Mouse (Mus musculus): ENCODE data around the gene Slc15a3. TPM values are rescaled to one million over a fixed set of nuclear protein-coding genes. Genes with fewer than 3 reads are reported as not detected.

Gene Slc15a3
- total and polyA plus RNA-seq, 3 experiments, result not detected

GRCm38 (mm10) chr19:10841721-10842626 is 2.4 kb downstream of the Slc15a3 start:
- H3K79me2 ChIP-seq (ENCODE audit: control insufficient read depth, insufficient read depth, low read length, poor library complexity), result no peaks in the 10 kb centered on the region
- TF ChIP-seq GATA1 (IDR thresholded peaks at IDR 0.05; ENCODE audit: low read depth, low read length) (no peak), GABPA (IDR thresholded peaks at IDR 0.05; ENCODE audit: low read depth, low read length) (no peak), JUND (IDR thresholded peaks at IDR 0.05; ENCODE audit: low read depth, low read length) (no peak), TBP (IDR thresholded peaks at IDR 0.05; ENCODE audit: low read depth, low read length) (no peak), E2F4 (IDR thresholded peaks at IDR 0.05; ENCODE audit: borderline replicate concordance, low read depth, low read length) (no peak)
- H3K9ac ChIP-seq (ENCODE audit: control insufficient read depth, low read depth, low read length, poor library complexity, severe bottlenecking), result no peak overlapping the region
- H3K27ac ChIP-seq (ENCODE audit: control insufficient read depth, low read depth, low read length), result no peak overlapping the region
- H3K36me3 ChIP-seq (ENCODE audit: control insufficient read depth in 1 of 2, insufficient read depth in 2 of 2, low read length in 2 of 2), result no peaks in the 10 kb centered on the region
- H3K27me3 ChIP-seq (ENCODE audit: control insufficient read depth in 1 of 2, insufficient read depth in 2 of 2, low read length in 2 of 2), result peaks cover 0 to 2% of the 10 kb centered on the region in 2 experiments; a peak in 1 of 4 replicates
- H3K9me3 ChIP-seq (replicated peaks; ENCODE audit: insufficient read depth, low read length), result no peaks in the 10 kb centered on the region
- peak overlapping the region in 1 of 2 experiments; percentile 8; a peak in 1 of 4 replicates for H3K4me3 ChIP-seq (ENCODE audit: control insufficient read depth in 1 of 2, insufficient read depth in 1 of 2, low read depth in 2 of 2, low read length in 2 of 2)
- DNase-seq (ENCODE audit: low read depth, low spot score), result peak; percentile 18
- no peaks in the 10 kb centered on the region for H3K4me1 ChIP-seq (ENCODE audit: control insufficient read depth in 1 of 2, insufficient read depth in 2 of 2, low read length in 2 of 2)

DNA sequence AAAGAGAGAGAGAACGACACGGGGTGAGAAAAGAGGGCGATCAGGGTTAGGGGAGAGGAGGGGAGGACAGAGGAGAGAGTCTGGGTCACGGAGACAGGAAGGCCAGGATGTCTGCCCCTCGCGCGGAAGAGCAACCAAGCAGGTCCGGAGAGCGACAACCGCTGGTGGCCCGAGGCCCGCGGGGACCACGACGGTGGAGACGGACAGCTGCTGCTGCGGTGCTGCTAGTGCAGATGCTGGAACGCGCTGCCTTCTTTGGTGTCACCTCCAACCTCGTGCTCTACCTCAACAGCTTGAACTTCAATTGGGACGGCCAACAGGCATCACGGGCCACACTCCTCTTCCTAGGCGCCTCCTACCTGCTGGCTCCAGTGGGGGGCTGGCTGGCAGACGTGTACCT is 3.4 kb downstream of the Slc15a3 start:
- DNase-seq (ENCODE audit: low read depth, low spot score), result no peak
- TF ChIP-seq CTCF (IDR thresholded peaks at IDR 0.05 in 2 of 3, conservative IDR thresholded peaks at IDR 0.05 in 1 of 3; ENCODE audit: control insufficient read depth in 1 of 3, insufficient read depth in 1 of 3, low read depth in 2 of 3, low read length in 3 of 3, poor library complexity in 1 of 3, severe bottlenecking in 1 of 3), result no peak
- no peak for TF ChIP-seq MYC (IDR thresholded peaks at IDR 0.05; ENCODE audit: low read depth, low read length)
- TF ChIP-seq GABPA (IDR thresholded peaks at IDR 0.05; ENCODE audit: low read depth, low read length), result no peak
- TF ChIP-seq E2F4 (IDR thresholded peaks at IDR 0.05; ENCODE audit: borderline replicate concordance, low read depth, low read length), result no peak
- no peak for TF ChIP-seq EP300 (IDR thresholded peaks at IDR 0.05; ENCODE audit: low read depth in 1 of 2, low read length in 2 of 2)
- TF ChIP-seq BHLHE40 (IDR thresholded peaks at IDR 0.05; ENCODE audit: borderline replicate concordance, low read depth, low read length), result no peak
- no peak for TF ChIP-seq CHD2 (IDR thresholded peaks at IDR 0.05; ENCODE audit: low read length)
- TF ChIP-seq ELF1 (IDR thresholded peaks at IDR 0.05; ENCODE audit: low read depth, low read length), result no peak
- TF ChIP-seq TBP (IDR thresholded peaks at IDR 0.05; ENCODE audit: low read depth, low read length), result no peak
- TF ChIP-seq ZNF384 (IDR thresholded peaks at IDR 0.05; ENCODE audit: low read depth, low read length), result no peak
- no peak for TF ChIP-seq TAL1 (IDR thresholded peaks at IDR 0.05; ENCODE audit: low read length)
- no peak for TF ChIP-seq NRF1 (IDR thresholded peaks at IDR 0.05; ENCODE audit: insufficient read depth, low read depth, low read length, poor library complexity, severe bottlenecking)
- Histone ChIP-seq H3K27ac (ENCODE audit: control insufficient read depth, low read depth, low read length) (no peak overlapping the region), H3K4me1 (ENCODE audit: control insufficient read depth in 1 of 2, insufficient read depth in 2 of 2, low read length in 2 of 2) (no peaks in the 10 kb centered on the region), H3K9me3 (replicated peaks; ENCODE audit: insufficient read depth, low read length) (no peaks in the 10 kb centered on the region), H3K9ac (ENCODE audit: control insufficient read depth, low read depth, low read length, poor library complexity, severe bottlenecking) (no peak overlapping the region), H3K27me3 (ENCODE audit: control insufficient read depth in 1 of 2, insufficient read depth in 2 of 2, low read length in 2 of 2) (peaks cover 0 to 2% of the 10 kb centered on the region in 2 experiments; a peak in 1 of 4 replicates), H3K4me3 (ENCODE audit: control insufficient read depth in 1 of 2, insufficient read depth in 1 of 2, low read depth in 2 of 2, low read length in 2 of 2) (no peak overlapping the region), H3K36me3 (ENCODE audit: control insufficient read depth in 1 of 2, insufficient read depth in 2 of 2, low read length in 2 of 2) (no peaks in the 10 kb centered on the region), H3K79me2 (ENCODE audit: control insufficient read depth, insufficient read depth, low read length, poor library complexity) (no peaks in the 10 kb centered on the region)
